Mouse (Mus musculus) naive thymus-derived CD4-positive, alpha-beta T cell, adult 2 months (primary cell): ENCODE results near the gene Maf.

ENCODE experiments used
- DNase-seq: peaks from one replicate; pipeline ENCODE4 v3.0.0-alpha.2; 2011; ENCODE audit warnings: low read depth

Gene Maf

GRCm38 (mm10) chr8:115705591-115706110, 1.9 kb downstream of the Maf start:
- DNase-seq: peak; percentile 57

DNA sequence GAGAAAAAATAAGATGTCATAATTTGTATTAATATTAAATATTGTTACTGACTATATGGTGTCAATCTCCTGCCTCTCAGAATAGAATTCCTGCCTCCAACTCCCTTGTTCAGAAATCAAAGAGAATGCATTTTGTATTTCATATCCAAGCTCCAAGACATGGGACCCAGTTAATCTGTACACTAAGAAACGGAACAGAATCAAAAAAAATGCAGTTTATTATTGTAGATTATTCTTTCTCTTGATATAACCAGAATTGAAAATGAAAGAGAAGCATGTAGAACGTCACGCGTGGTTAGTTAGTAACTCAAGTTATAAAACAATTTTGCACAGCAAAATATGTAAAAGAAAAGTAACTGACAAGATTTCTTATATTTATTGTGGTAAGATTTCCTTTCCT, 4.5 kb downstream of the Maf start:
- DNase-seq: no peak

DNA sequence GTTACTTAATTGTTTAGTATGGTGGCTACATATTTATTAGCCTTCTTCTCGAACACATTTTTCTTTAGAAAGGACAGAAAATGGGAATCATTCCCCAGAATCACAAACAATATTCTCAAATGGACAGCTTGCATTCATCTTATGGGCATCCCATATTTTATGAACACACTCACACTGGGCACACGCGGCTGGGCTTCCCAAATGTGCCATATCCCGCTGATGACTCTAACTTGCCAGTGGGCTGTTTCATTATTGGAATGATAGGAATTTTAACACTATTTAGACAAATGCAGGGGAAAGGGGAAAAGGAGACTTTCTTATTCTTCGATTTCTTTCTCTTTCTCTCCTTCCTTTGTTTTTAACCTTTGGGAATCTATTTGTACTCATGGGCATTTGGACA, 6.6 kb downstream of the Maf start:
- no peak for DNase-seq

DNA sequence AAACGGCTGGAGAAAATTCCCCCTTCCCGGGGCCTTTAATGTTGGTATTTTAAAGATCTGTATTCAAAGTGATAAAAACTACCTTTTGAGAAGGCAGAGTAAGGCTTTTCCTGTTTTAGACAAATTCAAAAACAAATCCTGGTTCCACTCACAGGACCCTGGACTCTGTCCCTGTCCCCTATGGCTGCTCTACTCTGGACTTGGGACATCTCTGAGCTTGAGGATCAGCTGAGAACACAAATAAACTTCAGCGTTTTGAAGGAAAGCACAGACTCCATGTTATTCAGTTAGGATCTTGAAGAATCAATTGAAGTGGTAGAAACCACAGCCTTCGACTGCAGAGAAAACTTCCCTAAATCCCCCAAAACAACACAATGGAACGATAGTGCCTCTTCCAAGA, 8.4 kb downstream of the Maf start:
- DNase-seq: no peak

DNA sequence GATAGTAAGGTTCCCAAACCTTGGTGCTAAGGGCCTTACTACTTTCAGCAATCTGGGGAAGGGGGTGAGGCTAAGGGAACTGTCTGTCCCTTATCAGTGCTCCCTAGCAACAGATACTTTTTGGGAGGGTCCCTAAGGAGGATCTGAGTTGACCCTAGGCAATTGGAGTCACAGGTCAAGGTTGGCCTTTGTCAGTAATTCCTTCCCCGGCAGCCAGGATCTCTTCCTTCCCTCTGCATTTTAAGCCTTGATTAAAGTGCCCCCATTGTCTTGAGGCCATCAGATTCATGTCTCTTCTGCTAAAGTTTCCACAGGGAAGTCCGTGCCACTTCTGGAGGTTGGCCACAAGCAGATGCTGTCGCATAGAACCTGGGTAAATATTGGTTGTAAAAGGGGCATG, 10.2 kb downstream of the Maf start:
- no peak for DNase-seq

DNA sequence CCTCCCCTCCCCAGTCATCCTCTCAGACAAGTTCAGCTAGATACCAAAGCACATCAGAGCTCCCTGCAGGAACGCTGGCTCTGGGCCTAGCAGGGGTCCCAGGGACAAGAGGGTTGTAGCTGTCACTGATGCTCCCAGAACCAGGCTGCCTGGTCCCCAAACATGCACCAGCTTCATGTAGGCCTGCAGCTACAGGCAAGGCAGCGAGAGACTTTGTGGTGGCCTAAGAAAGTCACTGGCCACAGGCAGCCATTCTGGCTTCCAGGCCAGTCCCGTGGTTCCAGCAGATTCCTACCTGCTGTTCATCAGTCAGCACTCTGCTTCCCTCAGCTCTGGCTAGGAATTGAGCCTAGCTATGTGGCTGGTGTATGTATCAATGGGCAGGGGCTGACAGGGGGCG, 10.9 kb downstream of the Maf start:
- no peak for DNase-seq

DNA sequence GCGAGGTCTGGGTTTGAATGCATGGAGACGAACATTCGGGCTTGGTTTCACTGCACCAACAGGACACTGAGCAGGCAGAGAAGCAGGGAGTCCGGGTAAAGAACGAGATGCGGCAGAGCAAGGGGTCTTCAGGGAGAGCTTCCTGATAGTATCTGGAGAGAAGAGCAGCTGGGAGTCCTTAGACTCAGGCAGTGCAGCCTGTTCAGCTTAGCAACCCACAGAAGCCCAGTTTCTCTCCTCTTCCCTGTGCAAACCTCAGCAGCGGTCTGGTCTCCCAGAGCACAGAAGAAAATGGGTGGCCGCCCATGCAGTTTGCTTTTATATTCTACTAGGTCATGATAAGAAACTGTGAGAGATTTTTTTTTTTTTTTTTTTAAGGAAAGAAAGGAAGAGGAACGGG, 20.2 kb downstream of the Maf start:
- no peak for DNase-seq

GRCm38 (mm10) chr8:115683309-115683708, 24.3 kb downstream of the Maf start:
- DNase-seq: no peak

- DNase-seq: no peak
These were observed 28.1 kb downstream of the Maf start for GRCm38 (mm10) chr8:115679539-115679938.

- DNase-seq: no peak
These were observed 42.7 kb downstream of the Maf start for GRCm38 (mm10) chr8:115664866-115665265.

DNA sequence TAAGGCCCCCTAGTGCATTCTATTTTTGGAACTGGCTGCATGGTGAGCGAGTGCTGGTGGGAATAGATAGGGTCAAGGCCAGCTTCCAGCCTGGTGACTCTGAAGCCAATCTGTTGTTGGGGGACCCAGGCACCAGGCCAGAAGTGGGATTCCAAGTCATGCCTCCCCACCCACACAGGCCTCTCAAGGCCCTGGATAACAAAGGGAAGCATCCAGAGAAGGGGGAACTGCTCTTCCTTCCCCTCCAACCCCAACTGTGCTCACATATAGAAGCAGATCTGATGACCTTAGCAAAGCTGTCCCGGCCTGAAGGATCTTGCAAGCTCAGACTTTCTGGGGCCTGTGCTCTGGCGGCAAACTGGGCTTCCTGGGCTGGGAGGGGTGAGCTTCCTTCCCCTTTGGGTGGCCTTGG, 57.5 kb downstream of the Maf start:
- no peak for DNase-seq

- DNase-seq: no peak
These were observed 62.5 kb downstream of the Maf start for GRCm38 (mm10) chr8:115645139-115645538.

- DNase-seq: no peak
These were observed 65.7 kb downstream of the Maf start for GRCm38 (mm10) chr8:115641936-115642335.

DNA sequence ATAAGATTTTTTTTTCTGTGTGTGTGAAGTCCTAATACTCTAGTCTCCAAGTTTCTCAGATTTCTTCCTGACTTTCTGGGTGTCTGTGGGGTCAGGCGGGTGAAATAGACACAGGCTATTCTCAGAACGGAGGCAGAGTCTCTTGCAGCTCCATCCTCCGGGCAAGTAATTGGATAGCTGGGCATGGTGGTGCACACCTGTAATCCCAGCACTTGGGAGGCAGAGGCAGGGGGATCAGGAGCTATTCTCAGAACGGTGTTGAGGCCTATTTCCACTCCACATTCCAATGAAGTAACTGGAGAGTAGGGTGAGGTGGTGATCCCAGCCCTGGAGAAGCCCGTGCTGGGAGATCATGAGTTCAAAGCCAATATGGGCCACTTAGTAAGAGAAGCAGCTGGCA, 67.6 kb downstream of the Maf start:
- DNase-seq: no peak

GRCm38 (mm10) chr8:115636751-115637150, 70.8 kb downstream of the Maf start:
- no peak for DNase-seq
